Mouse (Mus musculus) Patski (cell line): Measurements from ENCODE around the gene 1700088E04Rik. TPM values are rescaled to one million over a fixed set of nuclear protein-coding genes. Genes with fewer than 3 reads are reported as not detected.
A peak's percentile ranks its signal among the peaks of the same experiment; 100 is the strongest.

Experiments used
- ATAC-seq: fragments of 100-300 bp; one replicate; pipeline ENCODE4 v1.8.0; 2021
- CTCF ChIA-PET: fragments of 350-600 bp; sonication (Branson Sonifier 250); formaldehyde crosslinking; loops from one replicate; lab custom pipeline; 2022; ENCODE audit warnings: inconsistent platforms; lab: Charles Lee
- POLR2A ChIA-PET: fragments of 350-600 bp; sonication (Branson Sonifier 250); formaldehyde crosslinking; loops from one replicate; lab custom pipeline; 2022; ENCODE audit warnings: antibody characterized with exemption, inconsistent platforms; lab: Charles Lee
- DNase-seq: peaks from one replicate; pipeline ENCODE4 v3.0.0-alpha.2; 2011; ENCODE audit warnings: low read depth, low spot score
- H3K27me3 ChIP-seq: fragments of 371-371 bp; one replicate; pipeline ENCODE4 v1.5.1; 2021
- CTCF ChIP-seq: fragments of 100-300 bp; IDR thresholded peaks from one replicate; pipeline ENCODE4 v1.5.1; 2021
- in situ Hi-C: fragments of 300-500 bp; cut with MboI; formaldehyde crosslinking; loops from 3 replicates; pipeline ENCODE4 v1.11.1; 2018; ENCODE audit warnings: low pct_unique_long_range_greater_than_20kb, mixed read lengths
- polyA plus RNA-seq: library from polyadenylated mRNA; unstranded; gene quantifications from one replicate; pipeline ENCODE4 v1.2.3, GENCODE M21; 2021

1700088E04Rik gene
- polyA plus RNA-seq, 1 experiment from 2014 or later: 34.2 TPM

- H3K27me3 ChIP-seq: no peaks in the 10 kb centered on the region
- POLR2A ChIA-PET: interaction anchor here (1.4 kb wide), 1 partner anchor 8 kb away, joined by 3 read pairs; the partner anchor contains the start of genes 1700088E04Rik and Polr2f
- DNase-seq (no peak), ATAC-seq (no peak)
- in situ Hi-C loops: no loop called here
- no peak for TF ChIP-seq CTCF
- CTCF ChIA-PET: no interaction called here
These were observed 7.8 kb downstream of the 1700088E04Rik start for GRCm38 (mm10) chr15:79133191-79133661.

GRCm38 (mm10) chr15:79131442-79131841 lies 9.6 kb downstream of the 1700088E04Rik start:
- ChIA-PET CTCF (interaction anchor here (0.8 to 1.5 kb wide), 4 partner anchors 9 to 92 kb away, joined by 3 to 4 read pairs (median 3); partner anchors contain the start of gene Polr2f), POLR2A (interaction anchor here (2.0 to 2.5 kb wide), 2 partner anchors 9 to 22 kb away, joined by 7 to 10 read pairs; partner anchors contain the start of genes 1700088E04Rik, Micall1 and Polr2f)
- in situ Hi-C loops: no loop called here
- DNase-seq: peak; percentile 79
- peak; percentile 44 for ATAC-seq
- no peak for TF ChIP-seq CTCF
- no peaks in the 10 kb centered on the region for H3K27me3 ChIP-seq

DNA sequence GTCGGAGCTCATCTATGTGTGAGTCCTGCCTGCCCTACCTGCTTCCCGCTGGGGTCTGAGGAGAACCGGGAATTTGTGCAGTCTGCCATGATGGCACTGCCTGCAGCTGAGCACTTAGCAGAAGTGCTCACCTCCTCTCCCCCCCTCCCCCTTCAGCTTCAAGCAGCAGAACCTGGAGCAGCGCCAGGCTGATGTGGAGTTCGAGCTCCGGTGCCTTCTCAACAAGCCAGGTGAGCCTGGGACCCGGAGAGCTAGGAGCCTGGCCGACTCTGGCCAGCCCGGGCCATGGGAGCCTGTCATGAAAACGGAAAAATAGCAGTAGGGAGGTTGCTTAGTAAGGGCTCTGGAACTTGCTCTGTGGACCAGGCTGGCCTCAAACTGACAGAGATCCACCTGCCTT lies 10.3 kb downstream of the 1700088E04Rik start:
- POLR2A ChIA-PET: interaction anchor here (2.0 to 2.5 kb wide), 2 partner anchors 10 to 22 kb away, joined by 7 to 10 read pairs; partner anchors contain the start of genes 1700088E04Rik, Micall1 and Polr2f
- no peaks in the 10 kb centered on the region for H3K27me3 ChIP-seq
- in situ Hi-C loops: no loop called here
- ATAC-seq: no peak
- CTCF ChIA-PET: interaction anchor here (0.8 to 1.5 kb wide), 4 partner anchors 9 to 91 kb away, joined by 3 to 4 read pairs (median 3); partner anchors contain the start of gene Polr2f
- no peak for DNase-seq
- no peak for TF ChIP-seq CTCF

GRCm38 (mm10) chr15:79129311-79129710 lies 11.7 kb downstream of the 1700088E04Rik start:
- DNase-seq (no peak), ATAC-seq (no peak)
- ChIA-PET POLR2A (no interaction called here), CTCF (interaction anchor here (0.7 to 1.3 kb wide), 2 partner anchors 13 to 19 kb away, joined by 3 read pairs; no protein-coding TSS in a partner anchor)
- in situ Hi-C loops: no loop called here
- TF ChIP-seq CTCF: no peak
- H3K27me3 ChIP-seq: no peaks in the 10 kb centered on the region

GRCm38 (mm10) chr15:79128208-79128607 lies 12.8 kb downstream of the 1700088E04Rik start:
- no peaks in the 10 kb centered on the region for H3K27me3 ChIP-seq
- no peak for DNase-seq
- POLR2A ChIA-PET: interaction anchor here (0.6 to 1.2 kb wide), 3 partner anchors 12 to 33 kb away, joined by 3 to 6 read pairs (median 3); partner anchors contain the start of gene Polr2f
- in situ Hi-C loops: no loop called here
- no peak for ATAC-seq
- CTCF ChIA-PET: interaction anchor here (1.3 to 3.3 kb wide), 4 partner anchors 9 to 21 kb away, joined by 3 to 17 read pairs (median 8); partner anchors contain the start of genes 1700088E04Rik and Polr2f
- no peak for TF ChIP-seq CTCF

DNA sequence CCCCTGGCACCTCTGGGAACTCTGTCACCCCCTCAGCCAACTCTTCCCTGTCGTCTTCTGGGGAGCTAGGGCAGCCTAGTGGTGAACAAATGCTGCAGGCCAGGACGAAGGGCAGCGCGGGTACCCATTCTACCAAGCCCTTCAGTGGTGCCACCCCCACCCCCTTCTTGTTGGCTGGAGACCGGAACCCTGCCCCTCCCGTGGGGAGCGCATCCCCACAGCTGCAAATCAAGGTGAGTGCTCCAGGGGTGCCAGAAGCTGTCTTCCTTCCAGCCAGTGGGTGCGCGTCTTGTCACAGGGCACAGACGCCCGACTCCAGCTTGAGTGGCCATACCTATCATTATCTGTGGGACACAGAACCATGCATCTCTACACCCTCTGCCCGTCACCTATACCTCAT lies 14.0 kb downstream of the 1700088E04Rik start:
- ChIA-PET POLR2A (interaction anchor here (1.3 kb wide), 1 partner anchor 18 kb away, joined by 4 read pairs; the partner anchor contains the start of gene Micall1), CTCF (interaction anchor here (1.0 to 3.3 kb wide), 9 partner anchors 8 to 49 kb away, joined by 3 to 17 read pairs (median 4); partner anchors contain the start of genes 1700088E04Rik, Micall1 and Polr2f)
- ATAC-seq (no peak), DNase-seq (no peak)
- no peak for TF ChIP-seq CTCF
- H3K27me3 ChIP-seq: no peaks in the 10 kb centered on the region
- in situ Hi-C loops: no loop called here

- no peaks in the 10 kb centered on the region for H3K27me3 ChIP-seq
- in situ Hi-C loops: no loop called here
- DNase-seq (no peak), ATAC-seq (peak; percentile 2)
- POLR2A ChIA-PET: interaction anchor here (1.3 kb wide), 1 partner anchor 18 kb away, joined by 4 read pairs; the partner anchor contains the start of gene Micall1
- CTCF ChIA-PET: interaction anchor here (1.0 to 3.3 kb wide), 8 partner anchors 10 to 49 kb away, joined by 3 to 17 read pairs (median 4); partner anchors contain the start of genes 1700088E04Rik, Micall1 and Polr2f
- TF ChIP-seq CTCF: no peak
These were observed 14.7 kb downstream of the 1700088E04Rik start for GRCm38 (mm10) chr15:79126217-79126932.

GRCm38 (mm10) chr15:79124331-79124875 lies 16.6 kb downstream of the 1700088E04Rik start:
- DNase-seq: no peak
- CTCF ChIA-PET: no interaction called here
- in situ Hi-C loops: no loop called here
- POLR2A ChIA-PET: no interaction called here
- ATAC-seq: no peak
- H3K27me3 ChIP-seq: no peaks in the 10 kb centered on the region
- no peak for TF ChIP-seq CTCF

DNA sequence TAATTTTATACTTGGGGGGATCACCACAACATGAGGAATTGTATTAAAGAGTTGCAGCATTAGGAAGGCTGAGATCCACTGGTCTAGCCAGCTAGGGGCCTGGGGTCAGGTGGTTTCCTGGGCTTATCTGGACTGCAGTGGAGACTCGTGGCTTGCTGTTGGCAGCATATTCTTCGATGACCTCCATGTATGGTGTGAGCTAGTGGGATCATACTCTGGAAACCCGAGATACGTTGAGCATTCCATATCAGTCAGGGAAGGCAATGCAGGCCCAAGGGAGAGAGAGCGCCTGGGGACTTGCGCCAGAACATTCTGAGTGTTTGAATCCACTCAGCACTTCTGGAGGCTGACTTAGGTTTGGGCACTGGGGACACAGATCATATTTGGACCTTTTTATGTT lies 17.3 kb downstream of the 1700088E04Rik start:
- no peak for DNase-seq
- ChIA-PET POLR2A (no interaction called here), CTCF (no interaction called here)
- no peak for TF ChIP-seq CTCF
- no peak for ATAC-seq
- in situ Hi-C loops: no loop called here
- H3K27me3 ChIP-seq: no peaks in the 10 kb centered on the region

DNA sequence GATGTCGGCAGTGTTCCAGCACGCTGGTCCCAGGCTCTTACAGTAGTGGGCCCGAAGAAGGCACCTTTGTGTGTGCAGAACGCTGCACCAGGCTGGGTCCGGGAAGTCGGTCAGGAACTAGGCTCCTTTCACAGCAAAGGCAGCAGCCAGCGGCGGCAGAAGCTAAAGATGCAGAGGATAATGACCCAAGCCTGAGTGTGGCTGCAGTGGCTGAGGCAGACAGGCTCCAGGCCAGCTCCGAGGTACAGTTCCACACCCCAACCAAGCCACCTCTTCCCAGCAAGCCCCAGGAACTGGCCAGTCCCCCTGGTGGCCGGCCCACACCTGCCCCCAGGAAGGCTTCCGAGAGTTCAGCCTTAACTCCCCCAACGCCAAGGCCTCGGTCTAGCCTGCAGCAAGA lies 18.5 kb downstream of the 1700088E04Rik start:
- ATAC-seq (no peak), DNase-seq (no peak)
- ChIA-PET CTCF (no interaction called here), POLR2A (no interaction called here)
- no peak for TF ChIP-seq CTCF
- in situ Hi-C loops: no loop called here
- no peaks in the 10 kb centered on the region for H3K27me3 ChIP-seq
